Mouse (Mus musculus) heart, embryonic 16.5 days (tissue): Measurements from ENCODE around the gene Ces1g. TPM values are rescaled to one million over a fixed set of nuclear protein-coding genes. Genes with fewer than 3 reads are reported as not detected.

Source experiments
- ATAC-seq: fragments of 200-750 bp; cut with Nextera tagmentation; replicated peaks from 2 replicates; pipeline ENCODE4 v1.8.0; 2017; ENCODE audit warnings: moderate number of reproducible peaks; ENCODE audit not compliant: insufficient read depth, low FRiP score; ENCODE audit errors: extremely low read depth
- H3K27ac ChIP-seq: fragments of 300-500 bp; sonication (generic); 2 replicates; pipeline ENCODE4 v1.5.1; 2014; ENCODE audit warnings: mild to moderate bottlenecking, low read length, control low read depth, moderate library complexity
- H3K27me3 ChIP-seq: fragments of 300-500 bp; sonication (generic); 2 replicates; pipeline ENCODE4 v1.6.1; 2014; ENCODE audit warnings: low read length, mixed read lengths; ENCODE audit not compliant: control insufficient read depth, insufficient read depth
- H3K36me3 ChIP-seq: fragments of 300-500 bp; sonication (generic); 2 replicates; pipeline ENCODE4 v1.6.1; 2014; ENCODE audit not compliant: control insufficient read depth, insufficient read depth
- H3K4me1 ChIP-seq: fragments of 300-500 bp; sonication (generic); 2 replicates; pipeline ENCODE4 v1.6.1; 2014; ENCODE audit warnings: low read length, mixed read lengths; ENCODE audit not compliant: control insufficient read depth, insufficient read depth
- H3K4me2 ChIP-seq: fragments of 300-500 bp; sonication (generic); 2 replicates; pipeline ENCODE4 v1.6.1; 2014; ENCODE audit warnings: low read depth, mild to moderate bottlenecking, control low read depth, low read length
- H3K4me3 ChIP-seq: fragments of 300-500 bp; sonication (generic); 2 replicates; pipeline ENCODE4 v1.5.1; 2014; ENCODE audit warnings: mild to moderate bottlenecking, control low read depth, low read length
- H3K9ac ChIP-seq: fragments of 300-500 bp; sonication (generic); 2 replicates; pipeline ENCODE4 v1.6.1; 2014; ENCODE audit warnings: low read length, control low read depth
- H3K9me3 ChIP-seq: fragments of 300-500 bp; sonication (generic); replicated peaks from 2 replicates; pipeline ENCODE4 v1.6.1; 2016; ENCODE audit warnings: low read length; ENCODE audit not compliant: control insufficient read depth
- WGBS: fragments of 180-500 bp; shearing (Covaris S2); extraction: QIAGEN DNeasy Blood & Tissue Kit; methylation state at CpG from one replicate; pipeline ENCODE4 v1.1.7; 2014; 5-methylcytosine and 5-hydroxymethylcytosine counted together
- polyA plus RNA-seq: library from polyadenylated mRNA; unstranded; fragments of >200 nt; fragmentation: Nextera tagmentation; extraction: Ambion mirVana; gene quantifications from 2 replicates; pipeline ENCODE4 v1.2.1, GENCODE M21; 2015

Ces1g gene
- polyA plus RNA-seq, 1 experiment from 2014 or later, result not detected

GRCm38 (mm10) chr8:93283896-93284295 lies 53.2 kb downstream of the Ces1g start:
- no peak overlapping the region for H3K9ac ChIP-seq
- H3K9me3 ChIP-seq, result 0 out of 2 replicates have a peak, but pooled peaks cover 2% of the 10 kb centered on the region
- no peak for ATAC-seq

GRCm38 (mm10) chr8:93282349-93282748 lies 54.8 kb downstream of the Ces1g start:
- Histone ChIP-seq H3K4me3 (no peak overlapping the region), H3K36me3 (no peaks in the 10 kb centered on the region), H3K4me1 (no peaks in the 10 kb centered on the region), H3K4me2 (no peak overlapping the region), H3K27ac (no peak overlapping the region), H3K27me3 (no peaks in the 10 kb centered on the region), H3K9me3 (0 out of 2 replicates have a peak, but pooled peaks cover 2% of the 10 kb centered on the region), H3K9ac (no peak overlapping the region)
- ATAC-seq, result no peak
- 65% methylated on average over 3 of the region's 3 CpGs for WGBS

More at GRCm38 (mm10) chr8:93283896-93284295, 53.2 kb downstream of the Ces1g start:
- H3K4me3 ChIP-seq, result no peak overlapping the region
- no peaks in the 10 kb centered on the region for H3K4me1 ChIP-seq
- H3K4me2 ChIP-seq, result no peak overlapping the region
- WGBS, result 64% methylated on average over 2 of the region's 2 CpGs
- H3K27me3 ChIP-seq, result no peaks in the 10 kb centered on the region
- no peaks in the 10 kb centered on the region for H3K36me3 ChIP-seq
- H3K27ac ChIP-seq, result no peak overlapping the region

- Histone ChIP-seq H3K9me3 (no peaks in the 10 kb centered on the region), H3K4me2 (no peak within 1 kb of the TSS), H3K27me3 (no peaks in the 10 kb centered on the region), H3K27ac (no peak within 1 kb of the TSS), H3K4me1 (no peaks in the 10 kb centered on the region), H3K4me3 (no peak within 1 kb of the TSS), H3K36me3 (no peaks in the 10 kb centered on the region), H3K9ac (no peak within 1 kb of the TSS)
- no peak for ATAC-seq
- WGBS, result 88% methylated on average over 1 of the region's 1 CpGs
Observed at GRCm38 (mm10) chr8:93279556-93279955, 57.6 kb downstream of the Ces1g start, which contains the start of gene Ces1f. TSS of gene Ces1f (minus strand) at chr8:93279747.

- Histone ChIP-seq H3K9ac (no peak overlapping the region), H3K4me1 (no peaks in the 10 kb centered on the region), H3K36me3 (no peaks in the 10 kb centered on the region), H3K4me2 (no peak overlapping the region), H3K9me3 (no peaks in the 10 kb centered on the region), H3K27me3 (no peaks in the 10 kb centered on the region), H3K27ac (no peak overlapping the region), H3K4me3 (no peak overlapping the region)
- no peak for ATAC-seq
- WGBS, result 65% methylated on average over 4 of the region's 4 CpGs
Observed at GRCm38 (mm10) chr8:93278176-93278805, 58.8 kb downstream of the Ces1g start.

GRCm38 (mm10) chr8:93274609-93275008 lies 62.5 kb downstream of the Ces1g start:
- ATAC-seq, result no peak
- no peaks in the 10 kb centered on the region for H3K27me3 ChIP-seq
- H3K4me3 ChIP-seq, result no peak overlapping the region
- H3K9me3 ChIP-seq, result no peaks in the 10 kb centered on the region
- no peak overlapping the region for H3K27ac ChIP-seq
- H3K9ac ChIP-seq, result no peak overlapping the region
- no peaks in the 10 kb centered on the region for H3K4me1 ChIP-seq
- H3K36me3 ChIP-seq, result no peaks in the 10 kb centered on the region
- no peak overlapping the region for H3K4me2 ChIP-seq
- WGBS, result 79% methylated on average over 4 of the region's 4 CpGs

- H3K27me3 ChIP-seq, result no peaks in the 10 kb centered on the region
- H3K9ac ChIP-seq, result no peak overlapping the region
- no peak for ATAC-seq
- no peak overlapping the region for H3K27ac ChIP-seq
- no peaks in the 10 kb centered on the region for H3K4me1 ChIP-seq
- WGBS, result 82% methylated on average over 3 of the region's 3 CpGs
- no peak overlapping the region for H3K4me2 ChIP-seq
- no peaks in the 10 kb centered on the region for H3K36me3 ChIP-seq
- H3K4me3 ChIP-seq, result no peak overlapping the region
- H3K9me3 ChIP-seq, result no peaks in the 10 kb centered on the region
Observed at GRCm38 (mm10) chr8:93273321-93273720, 63.8 kb downstream of the Ces1g start.

GRCm38 (mm10) chr8:93272686-93273085 lies 64.4 kb downstream of the Ces1g start:
- Histone ChIP-seq H3K27me3 (no peaks in the 10 kb centered on the region), H3K4me3 (no peak overlapping the region), H3K36me3 (no peaks in the 10 kb centered on the region), H3K4me2 (no peak overlapping the region), H3K9ac (no peak overlapping the region), H3K27ac (no peak overlapping the region), H3K9me3 (no peaks in the 10 kb centered on the region), H3K4me1 (no peaks in the 10 kb centered on the region)
- no peak for ATAC-seq
- 60% methylated on average over 4 of the region's 4 CpGs for WGBS

- Histone ChIP-seq H3K27ac (no peak overlapping the region), H3K9ac (no peak overlapping the region), H3K36me3 (no peaks in the 10 kb centered on the region), H3K9me3 (no peaks in the 10 kb centered on the region), H3K4me2 (no peak overlapping the region), H3K4me3 (no peak overlapping the region), H3K4me1 (no peaks in the 10 kb centered on the region), H3K27me3 (no peaks in the 10 kb centered on the region)
- no peak for ATAC-seq
- 56% methylated on average over 2 of the region's 2 CpGs for WGBS
Observed at GRCm38 (mm10) chr8:93261436-93261835, 75.7 kb downstream of the Ces1g start.

- ATAC-seq, result no peak
- H3K36me3 ChIP-seq, result no peaks in the 10 kb centered on the region
- WGBS, result 92% methylated on average over 1 of the region's 1 CpGs
- no peak overlapping the region for H3K4me3 ChIP-seq
- no peaks in the 10 kb centered on the region for H3K4me1 ChIP-seq
- no peak overlapping the region for H3K9ac ChIP-seq
- no peaks in the 10 kb centered on the region for H3K9me3 ChIP-seq
- H3K4me2 ChIP-seq, result no peak overlapping the region
- no peaks in the 10 kb centered on the region for H3K27me3 ChIP-seq
- no peak overlapping the region for H3K27ac ChIP-seq
Observed at GRCm38 (mm10) chr8:93252400-93252925, 84.6 kb downstream of the Ces1g start.
